Mouse (Mus musculus) CH12F3 (cell line): Measurements from ENCODE around the gene Mxi1.

Experiments
- in situ Hi-C: fragments of 300-500 bp; cut with MboI; formaldehyde crosslinking; loops from 2 replicates; pipeline ENCODE4 v1.14.3; 2020; ENCODE audit warnings: low sequenced_read_pairs

Mxi1 gene

DNA sequence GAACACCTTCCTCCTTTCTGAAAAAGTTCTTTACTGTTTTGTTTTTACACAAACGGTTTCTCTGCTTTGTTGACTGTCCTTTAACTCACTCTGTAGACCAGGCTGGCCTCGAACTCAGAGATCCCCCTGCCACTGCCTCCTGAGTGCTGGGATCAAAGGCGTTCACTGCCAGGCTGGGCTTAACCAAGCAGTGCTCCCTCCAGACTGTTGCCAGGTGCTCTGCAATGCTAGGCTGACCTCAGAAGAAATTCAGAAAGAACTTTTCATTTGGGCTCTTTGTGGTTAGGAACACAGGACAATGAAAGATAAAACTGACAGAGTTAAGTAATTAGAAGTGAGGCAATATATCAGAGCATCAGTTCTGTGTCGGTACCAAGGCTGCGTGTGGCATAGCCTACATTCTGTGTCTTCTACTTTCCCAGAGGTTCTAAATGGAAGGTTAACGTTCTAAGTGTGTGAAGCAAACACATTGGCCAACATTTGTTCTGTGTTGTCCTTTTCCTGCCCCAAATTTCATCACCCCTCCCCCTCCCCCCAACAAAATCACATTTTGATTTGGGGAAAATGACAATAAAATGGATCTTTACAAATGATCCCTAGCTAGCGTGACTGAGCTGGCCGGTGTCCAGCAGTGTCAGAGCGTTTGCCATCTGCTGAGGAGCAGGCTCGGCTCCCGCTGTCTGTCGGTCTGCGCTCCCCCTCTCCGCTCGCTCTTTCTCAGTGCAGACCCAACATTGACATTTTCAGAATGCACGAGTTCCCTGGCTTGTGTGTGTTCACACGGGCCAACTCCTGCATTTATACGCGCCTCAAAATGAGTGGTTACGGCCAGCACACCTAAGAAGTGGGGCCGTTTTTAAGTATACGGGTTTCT is 49.1 kb downstream of the Mxi1 start:
- in situ Hi-C loops: loop anchor here (25.0 kb wide), 1 partner anchor 347 kb away; no protein-coding TSS in a partner anchor

- in situ Hi-C loops: loop anchor here (25.0 kb wide), 1 partner anchor 348 kb away; no protein-coding TSS in a partner anchor
Measured at GRCm38 (mm10) chr19:53360265-53360958, 50.1 kb downstream of the Mxi1 start.

GRCm38 (mm10) chr19:53362967-53363366 is 52.6 kb downstream of the Mxi1 start:
- in situ Hi-C loops: loop anchor here (25.0 kb wide), 1 partner anchor 351 kb away; no protein-coding TSS in a partner anchor

DNA sequence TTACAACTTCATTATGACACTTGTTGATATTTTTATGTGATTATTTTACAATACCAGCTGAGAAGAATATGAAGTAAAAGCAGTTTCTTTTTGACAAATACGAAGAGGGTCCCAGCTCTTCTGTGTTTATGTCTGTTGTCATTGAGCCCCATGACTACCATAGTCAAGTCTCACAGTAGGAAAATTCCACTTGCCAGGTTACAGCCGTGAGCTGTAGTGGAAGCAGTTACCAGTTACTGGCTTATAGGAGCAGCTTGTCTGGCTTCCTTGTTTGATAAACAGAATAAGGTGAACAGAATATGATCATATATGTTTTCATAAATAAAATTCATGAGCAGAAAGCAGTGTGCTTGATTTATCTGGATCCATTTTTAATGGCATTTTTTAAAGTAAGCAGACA is 54.2 kb downstream of the Mxi1 start:
- in situ Hi-C loops: loop anchor here (25.0 kb wide), 1 partner anchor 352 kb away; no protein-coding TSS in a partner anchor

DNA sequence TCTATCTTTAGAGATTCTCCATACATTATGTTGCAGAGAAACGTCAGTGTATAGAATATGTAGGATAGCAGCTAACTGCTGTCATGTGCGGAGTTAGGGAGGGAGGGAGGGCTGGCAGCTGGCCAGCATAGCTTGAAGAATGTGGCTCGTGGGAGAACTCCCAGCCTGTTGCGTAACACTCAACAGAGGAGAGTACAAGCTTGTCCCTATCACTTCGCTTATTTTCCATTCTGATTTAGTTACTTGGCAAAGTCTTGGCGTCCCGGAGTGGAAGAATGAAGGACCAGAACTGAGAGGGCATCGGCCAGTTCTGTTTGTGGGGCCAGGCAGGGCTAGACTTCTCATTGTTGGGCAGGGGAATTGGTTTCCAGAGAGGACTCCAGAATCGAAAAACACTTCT is 54.6 kb downstream of the Mxi1 start:
- in situ Hi-C loops: loop anchor here (25.0 kb wide), 1 partner anchor 353 kb away; no protein-coding TSS in a partner anchor

GRCm38 (mm10) chr19:53366057-53366775 is 55.9 kb downstream of the Mxi1 start:
- in situ Hi-C loops: loop anchor here (25.0 kb wide), 1 partner anchor 354 kb away; no protein-coding TSS in a partner anchor

DNA sequence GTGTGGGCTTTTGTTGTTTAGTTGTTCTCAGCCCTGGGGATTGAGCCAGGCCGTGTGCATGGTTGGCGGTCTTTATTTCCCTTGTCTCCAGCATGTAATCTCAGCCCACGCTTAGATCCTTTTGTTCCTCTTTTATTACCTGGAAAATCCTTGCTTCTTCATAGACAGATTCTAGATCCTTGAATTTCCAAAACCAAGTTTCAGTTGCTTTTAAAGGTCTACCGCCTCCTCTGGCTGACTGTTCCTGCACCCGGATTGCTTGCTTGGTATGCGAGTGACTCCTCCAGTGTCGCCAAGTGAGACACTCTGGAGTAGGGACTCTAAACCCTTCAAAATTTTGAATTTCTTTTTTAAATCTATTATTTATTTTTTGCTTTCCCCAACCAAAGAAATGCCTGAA is 56.6 kb downstream of the Mxi1 start:
- in situ Hi-C loops: loop anchor here (25.0 kb wide), 1 partner anchor 355 kb away; no protein-coding TSS in a partner anchor

DNA sequence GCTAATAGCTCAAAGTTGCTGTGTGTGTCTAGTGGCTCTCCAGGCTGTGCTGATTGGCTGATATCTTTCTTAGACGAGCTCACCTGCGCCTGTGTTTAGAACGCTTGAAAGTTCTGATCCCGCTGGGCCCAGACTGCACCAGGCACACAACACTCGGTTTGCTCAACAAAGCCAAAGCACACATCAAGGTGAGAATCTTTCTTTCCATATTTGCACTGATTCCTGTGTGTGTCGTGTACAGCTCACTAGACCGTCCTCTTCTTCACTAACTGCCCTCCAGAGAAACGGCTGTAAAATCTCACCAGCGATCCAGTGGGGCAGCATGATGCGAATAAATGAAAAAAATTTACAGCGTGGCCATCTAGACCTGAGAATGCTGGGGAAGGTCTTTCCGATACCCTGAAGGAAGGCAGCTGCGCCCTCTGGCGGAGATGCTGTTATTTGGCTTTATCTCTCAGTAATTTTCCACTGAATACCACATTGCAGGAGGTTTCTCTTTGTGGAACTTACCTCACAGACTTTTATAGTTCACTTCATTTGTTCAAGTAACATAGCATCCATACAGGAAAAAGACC is 59.2 kb downstream of the Mxi1 start:
- in situ Hi-C loops: loop anchor here (5.0 to 25.0 kb wide), 2 partner anchors 122 to 357 kb away; no protein-coding TSS in a partner anchor

GRCm38 (mm10) chr19:53370233-53370632 is 59.9 kb downstream of the Mxi1 start:
- in situ Hi-C loops: loop anchor here (5.0 to 25.0 kb wide), 2 partner anchors 123 to 358 kb away; no protein-coding TSS in a partner anchor

- in situ Hi-C loops: loop anchor here (5.0 to 25.0 kb wide), 2 partner anchors 124 to 359 kb away; no protein-coding TSS in a partner anchor
Measured at GRCm38 (mm10) chr19:53371666-53372065, 61.3 kb downstream of the Mxi1 start, which contains the start of gene Gm10197. TSS of gene Gm10197 (minus strand) at chr19:53371766.

DNA sequence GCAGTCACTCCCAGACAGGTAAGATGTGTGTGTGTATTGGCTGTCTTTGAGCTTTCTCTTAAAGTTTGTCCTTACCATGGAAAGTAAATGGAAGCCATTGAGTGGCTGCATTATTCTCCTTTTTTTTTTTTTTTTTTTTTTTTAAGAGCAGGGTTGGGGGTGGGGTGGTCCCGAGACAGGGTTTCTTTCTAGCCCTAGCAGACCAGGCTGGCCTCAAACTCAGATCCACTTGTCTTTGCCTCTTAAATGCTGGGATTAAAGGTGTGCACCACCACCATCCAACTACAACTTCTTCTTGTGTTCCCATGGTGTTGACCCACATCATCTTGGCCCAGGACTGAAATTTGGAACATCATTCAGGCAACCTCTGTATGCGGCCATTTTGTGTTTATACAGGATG is 63.3 kb downstream of the Mxi1 start:
- in situ Hi-C loops: loop anchor here (5.0 to 25.0 kb wide), 2 partner anchors 126 to 361 kb away; no protein-coding TSS in a partner anchor

- in situ Hi-C loops: no loop called here
Measured at GRCm38 (mm10) chr19:53375299-53375698, 65.0 kb downstream of the Mxi1 start.

GRCm38 (mm10) chr19:53375816-53376215 is 65.5 kb downstream of the Mxi1 start:
- in situ Hi-C loops: no loop called here

GRCm38 (mm10) chr19:53377652-53378051 is 67.3 kb downstream of the Mxi1 start:
- in situ Hi-C loops: no loop called here

GRCm38 (mm10) chr19:53378421-53378820 is 68.1 kb downstream of the Mxi1 start:
- in situ Hi-C loops: no loop called here

- in situ Hi-C loops: no loop called here
Measured at GRCm38 (mm10) chr19:53383336-53383735, 73.0 kb downstream of the Mxi1 start.

GRCm38 (mm10) chr19:53389417-53389816 is 79.1 kb downstream of the Mxi1 start:
- in situ Hi-C loops: no loop called here

- in situ Hi-C loops: no loop called here
Measured at GRCm38 (mm10) chr19:53389851-53390431, 79.6 kb downstream of the Mxi1 start.

GRCm38 (mm10) chr19:53390495-53391007 is 80.2 kb downstream of the Mxi1 start, which contains the start of gene Smndc1:
TSS of gene Smndc1 (minus strand) at chr19:53390578.
- in situ Hi-C loops: no loop called here
